Mouse (Mus musculus) lung, embryonic 14.5 days (tissue): Measurements from ENCODE around the gene H2-K1. TPM values are rescaled to one million over a fixed set of nuclear protein-coding genes. Genes with fewer than 3 reads are reported as not detected.
A peak's percentile ranks its signal among the peaks of the same experiment; 100 is the strongest.

ENCODE experiments used
- ATAC-seq: fragments of 200-750 bp; cut with Nextera tagmentation; 2 replicates; pipeline ENCODE4 v1.8.0; 2017; ENCODE audit warnings: mild to moderate bottlenecking, moderate TSS enrichment, moderate library complexity; ENCODE audit not compliant: insufficient read depth
- DNase-seq: peaks from one replicate; pipeline ENCODE4 v3.0.0-alpha.2; 2015
- H3K27ac ChIP-seq: fragments of 300-500 bp; sonication (generic); 2 replicates; pipeline ENCODE4 v1.5.1; 2014; ENCODE audit warnings: low read depth, mild to moderate bottlenecking, moderate library complexity
- H3K27me3 ChIP-seq: fragments of 300-500 bp; sonication (generic); 2 replicates; pipeline ENCODE4 v1.6.1; 2014; ENCODE audit warnings: low read length, control low read depth; ENCODE audit not compliant: insufficient read depth
- H3K36me3 ChIP-seq: fragments of 300-500 bp; sonication (generic); 2 replicates; pipeline ENCODE4 v1.6.1; 2014; ENCODE audit warnings: control low read depth; ENCODE audit not compliant: insufficient read depth
- H3K4me1 ChIP-seq: fragments of 300-500 bp; sonication (generic); 2 replicates; pipeline ENCODE4 v1.6.1; 2014; ENCODE audit warnings: antibody characterized with exemption, control low read depth; ENCODE audit not compliant: insufficient read depth
- H3K4me2 ChIP-seq: fragments of 300-500 bp; sonication (generic); 2 replicates; pipeline ENCODE4 v1.6.1; 2014; ENCODE audit warnings: mild to moderate bottlenecking
- H3K4me3 ChIP-seq: fragments of 300-500 bp; sonication (generic); 2 replicates; pipeline ENCODE4 v1.5.1; 2014; ENCODE audit warnings: low read depth, low read length
- H3K9ac ChIP-seq: fragments of 300-500 bp; sonication (generic); 2 replicates; pipeline ENCODE4 v1.6.1; 2014
- H3K9me3 ChIP-seq: fragments of 300-500 bp; sonication (generic); 2 replicates; pipeline ENCODE4 v1.6.1; 2016; ENCODE audit warnings: low read depth, low read length, control low read depth
- CTCF ChIP-seq: IDR thresholded peaks from 2 replicates; pipeline ENCODE4 v1.5.1; 2016; ENCODE audit warnings: antibody characterized with exemption, low read depth
- WGBS: fragments of 180-500 bp; shearing (Covaris S2); extraction: QIAGEN DNeasy Blood & Tissue Kit; methylation state at CpG from one replicate; pipeline ENCODE4 v1.1.7; 2014; 5-methylcytosine and 5-hydroxymethylcytosine counted together
- polyA plus RNA-seq: library from polyadenylated mRNA; unstranded; fragments of >200 nt; fragmentation: Nextera tagmentation; extraction: Ambion mirVana; gene quantifications from 2 replicates; pipeline ENCODE4 v1.2.1, GENCODE M21; 2014

The H2-K1 gene
- polyA plus RNA-seq, 1 experiment from 2014 or later: 24.4 TPM

DNA sequence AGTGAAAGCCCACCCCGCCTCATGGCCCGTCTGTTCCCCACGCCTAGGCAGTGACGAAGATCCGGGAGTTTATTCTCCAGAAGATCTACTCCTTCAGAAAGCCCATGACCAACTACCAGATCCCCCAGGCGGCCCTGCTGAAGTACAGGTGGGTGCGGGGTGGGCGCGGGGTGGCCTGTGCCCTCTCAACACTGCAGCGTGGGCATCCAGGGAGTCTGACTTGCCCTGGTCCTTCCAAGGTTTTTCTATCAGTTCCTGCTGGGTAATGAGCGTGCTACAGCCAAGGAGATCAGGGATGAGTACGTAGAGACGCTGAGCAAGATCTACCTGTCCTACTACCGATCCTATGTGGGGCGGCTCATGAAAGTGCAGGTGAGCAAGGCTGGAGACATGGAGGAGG, 40.2 kb downstream of the H2-K1 start:
- no peak for TF ChIP-seq CTCF
- WGBS: 91% methylated on average over 15 of the region's 15 CpGs
- peaks cover 52% of the 10 kb centered on the region for H3K36me3 ChIP-seq

DNA sequence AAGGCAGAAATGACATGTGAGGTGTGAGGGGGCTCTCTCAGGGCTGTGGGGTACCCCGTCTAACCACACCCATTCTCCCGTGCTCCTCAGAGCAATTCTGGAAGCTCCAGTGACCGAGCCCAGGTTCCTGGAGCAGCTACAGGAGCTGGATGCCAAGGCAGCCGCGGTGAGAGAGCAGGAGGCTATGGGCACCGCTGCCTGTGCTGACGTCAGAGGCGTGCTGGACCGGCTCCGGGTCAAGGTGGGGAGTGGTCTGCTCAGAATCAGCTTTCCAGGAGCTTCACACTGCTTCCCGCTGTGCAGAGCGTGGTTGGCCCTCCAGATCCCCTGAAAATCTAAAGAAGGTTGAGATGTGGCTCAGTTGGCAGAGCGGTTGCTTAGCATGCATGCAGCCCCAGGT, 41.0 kb downstream of the H2-K1 start:
- Histone ChIP-seq H3K9me3 (no peaks in the 10 kb centered on the region), H3K9ac (no peak overlapping the region), H3K27me3 (no peaks in the 10 kb centered on the region), H3K4me3 (no peak overlapping the region), H3K27ac (no peak overlapping the region), H3K36me3 (peaks cover 58% of the 10 kb centered on the region), H3K4me1 (peaks cover 7% of the 10 kb centered on the region; the same call in 1 of the 2 replicates), H3K4me2 (no peak overlapping the region)
- TF ChIP-seq CTCF: no peak
- no peak for ATAC-seq
- DNase-seq: no peak
- WGBS: 93% methylated on average over 13 of the region's 13 CpGs

More for the DNA sequence above, 40.2 kb downstream of the H2-K1 start:
- Histone ChIP-seq H3K4me2 (no peak overlapping the region), H3K4me1 (0 out of 2 replicates have a peak, but pooled peaks cover 2% of the 10 kb centered on the region), H3K27ac (no peak overlapping the region), H3K4me3 (no peak overlapping the region), H3K27me3 (no peaks in the 10 kb centered on the region), H3K9ac (no peak overlapping the region), H3K9me3 (no peaks in the 10 kb centered on the region)
- DNase-seq (no peak), ATAC-seq (no peak)

DNA sequence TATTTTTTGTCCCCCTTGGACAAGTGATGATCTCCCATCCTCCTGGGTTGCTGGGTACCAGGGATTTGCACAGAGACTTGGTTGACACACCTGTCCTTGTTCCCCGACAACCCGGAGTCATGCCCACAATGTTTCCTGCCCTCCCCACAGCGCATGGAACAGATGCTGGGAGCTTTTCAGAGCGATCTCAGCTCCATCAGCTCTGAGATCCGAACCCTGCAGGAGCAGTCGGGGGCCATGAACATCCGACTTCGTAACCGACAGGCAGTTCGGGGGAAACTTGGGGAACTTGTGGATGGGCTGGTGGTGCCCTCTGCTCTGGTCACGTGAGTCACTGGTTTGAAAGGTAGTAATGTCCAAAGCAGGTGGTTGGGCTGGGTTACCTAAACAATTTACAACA, 41.7 kb downstream of the H2-K1 start:
- H3K27ac ChIP-seq: no peak overlapping the region
- H3K4me3 ChIP-seq: no peak overlapping the region
- no peak overlapping the region for H3K4me2 ChIP-seq
- ATAC-seq (no peak), DNase-seq (no peak)
- no peaks in the 10 kb centered on the region for H3K9me3 ChIP-seq
- no peaks in the 10 kb centered on the region for H3K27me3 ChIP-seq
- H3K9ac ChIP-seq: no peak overlapping the region
- 95% methylated on average over 11 of the region's 11 CpGs for whole genome bisulfite sequencing
- no peak for TF ChIP-seq CTCF
- peaks cover 12% of the 10 kb centered on the region; the same call in 1 of the 2 replicates for H3K4me1 ChIP-seq
- peaks cover 60% of the 10 kb centered on the region for H3K36me3 ChIP-seq

DNA sequence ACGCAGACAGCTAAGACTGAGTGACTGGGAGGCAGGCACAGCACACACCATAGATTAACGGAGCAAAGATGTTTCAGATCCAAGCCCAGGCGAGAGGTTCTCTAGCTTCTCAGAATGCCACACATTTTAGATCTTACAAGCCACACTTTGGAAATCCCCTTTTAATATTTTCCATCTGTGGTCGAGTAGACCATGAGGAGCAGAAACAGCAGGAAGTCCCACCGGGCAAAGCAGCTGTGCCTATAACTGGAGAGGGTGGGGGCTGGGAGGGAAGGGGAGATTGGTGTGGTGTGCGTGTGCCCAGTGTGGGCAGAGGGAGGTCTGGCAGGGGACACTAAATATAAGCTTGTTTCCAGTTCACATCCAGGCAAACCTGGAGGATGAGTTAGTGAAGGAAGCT, 42.7 kb downstream of the H2-K1 start:
- no peak overlapping the region for H3K4me3 ChIP-seq
- H3K4me2 ChIP-seq: no peak overlapping the region
- H3K36me3 ChIP-seq: peaks cover 60% of the 10 kb centered on the region
- ATAC-seq (no peak), DNase-seq (no peak)
- H3K9ac ChIP-seq: no peak overlapping the region
- no peaks in the 10 kb centered on the region for H3K9me3 ChIP-seq
- WGBS: 80% methylated on average over 6 of the region's 6 CpGs
- no peak for TF ChIP-seq CTCF
- H3K4me1 ChIP-seq: peaks cover 18% of the 10 kb centered on the region; the same call in 1 of the 2 replicates
- H3K27me3 ChIP-seq: no peaks in the 10 kb centered on the region
- H3K27ac ChIP-seq: no peak overlapping the region

DNA sequence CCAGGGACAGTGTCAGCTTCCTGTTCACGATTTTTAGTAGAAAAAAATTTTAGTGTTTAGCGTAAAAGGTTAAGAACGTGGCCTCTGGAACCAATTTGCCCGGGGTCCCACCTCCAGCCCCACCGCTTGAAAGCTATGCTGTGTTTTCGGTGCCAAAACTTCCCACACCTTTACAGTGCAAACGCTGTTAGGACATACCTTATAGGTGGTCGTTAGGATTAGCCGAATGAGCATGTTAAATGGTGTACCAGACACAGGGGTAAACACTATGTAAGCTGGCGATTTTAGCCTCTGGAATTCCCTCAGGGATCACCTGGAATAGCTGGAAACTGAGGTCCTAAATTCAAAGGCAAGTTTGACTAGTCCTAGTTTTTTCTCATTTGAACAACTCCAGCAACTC, 43.8 kb downstream of the H2-K1 start:
- H3K4me2 ChIP-seq: peak overlapping the region; percentile 78
- WGBS: 7% methylated on average over 10 of the region's 10 CpGs
- peak overlapping the region; percentile 99 for H3K4me3 ChIP-seq
- H3K27ac ChIP-seq: no peak overlapping the region
- H3K9ac ChIP-seq: peak overlapping the region; percentile 71
- peaks cover 61% of the 10 kb centered on the region for H3K36me3 ChIP-seq
- peaks cover 26% of the 10 kb centered on the region; the same call in 1 of the 2 replicates for H3K4me1 ChIP-seq
- ATAC-seq (no peak), DNase-seq (no peak)
- no peaks in the 10 kb centered on the region for H3K9me3 ChIP-seq
- H3K27me3 ChIP-seq: no peaks in the 10 kb centered on the region
- no peak for TF ChIP-seq CTCF

DNA sequence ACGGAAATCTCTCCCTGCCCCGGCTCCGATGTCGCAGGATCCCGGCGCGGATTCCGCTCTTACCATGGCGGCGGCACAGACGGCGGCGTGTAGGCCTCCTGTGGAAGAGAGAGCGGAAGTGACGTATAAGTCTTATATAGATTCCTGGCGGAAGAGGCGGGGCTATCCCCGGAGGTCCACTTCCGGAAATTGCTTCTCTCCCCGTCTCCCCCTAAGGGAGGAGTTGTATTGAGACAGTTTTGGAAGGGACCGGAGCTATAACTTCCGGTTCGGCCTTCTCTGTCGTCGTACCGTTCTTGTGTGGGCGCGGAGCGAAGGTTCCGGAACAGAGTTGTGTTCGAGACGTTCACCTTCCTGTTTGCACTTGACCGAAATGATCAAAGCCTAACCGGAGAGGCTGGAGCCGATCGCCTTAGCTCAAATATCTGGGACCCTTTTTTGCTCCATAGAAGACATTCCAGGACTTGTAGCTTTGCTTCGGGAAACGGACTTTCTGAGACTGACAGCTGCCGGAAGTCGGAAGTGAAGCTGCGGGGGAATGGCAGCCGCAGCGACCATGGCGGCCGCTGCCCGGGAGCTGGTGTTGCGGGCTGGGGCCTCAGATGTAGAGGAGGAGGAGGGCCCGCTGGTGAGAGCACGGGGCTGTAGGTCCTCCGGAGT, 44.5 kb downstream of the H2-K1 start, which contains the start of the genes Vps52 and Rps18:
Gene Vps52 (plus strand): TSS at position 258 of the 660 bp plus-strand sequence.
Gene Rps18 (minus strand): TSS at position 447 of the 660 bp plus-strand sequence.
- peak; percentile 84 for ATAC-seq
- peak; percentile 99 for DNase-seq
- H3K4me3 ChIP-seq: peak within 1 kb of the TSS; percentile 99
- peak within 1 kb of the TSS; percentile 99 for H3K9ac ChIP-seq
- peak within 1 kb of the TSS; percentile 100 for H3K4me2 ChIP-seq
- H3K27me3 ChIP-seq: no peaks in the 10 kb centered on the region
- no peaks in the 10 kb centered on the region for H3K9me3 ChIP-seq
- peaks cover 26% of the 10 kb centered on the region; the same call in 1 of the 2 replicates for H3K4me1 ChIP-seq
- H3K36me3 ChIP-seq: peaks cover 56% of the 10 kb centered on the region
- TF ChIP-seq CTCF: peak; percentile 32
- H3K27ac ChIP-seq: peak within 1 kb of the TSS; percentile 97
- WGBS: under 1% methylated on average over 50 of the region's 50 CpGs
